Mouse (Mus musculus) heart, postnatal 25 days (tissue): ENCODE data around the gene Apol10b. TPM values are rescaled to one million over a fixed set of nuclear protein-coding genes. Genes with fewer than 3 reads are reported as not detected.
"Not testable (repeated sequence)": the region's sequence is repeated elsewhere in the genome, so short reads cannot be mapped to it uniquely, and the experiment has no call there.

Source experiments
- DNase-seq: peaks from one replicate; pipeline ENCODE4 v3.0.0; 2022; ENCODE audit warnings: low spot score
- intact Hi-C: fragments of 180-260 bp; cut with DNase I; formaldehyde crosslinking; loops from one replicate; pipeline ENCODE4 v1.15.1; 2025
- total RNA-seq, 2 experiments: library from RNA; stranded (reverse); gene quantifications; 2 replicates each; pipeline ENCODE4 v1.2.3; 2021

Apol10b gene
- 1 to 10 TPM in 1 of 2 experiments, under 1 TPM in 1; 0.89 to 1.5 TPM for total RNA-seq

- intact Hi-C loops, result no loop called here
Measured at GRCm38 (mm10) chr15:77595961-77596360, at the start of gene Apol10b. Apol10b (minus strand) TSS chr15:77596125.

GRCm38 (mm10) chr15:77643176-77643575 lies 47.3 kb upstream of the Apol10b start, which contains the start of gene Apol11b:
Apol11b (minus strand) TSS chr15:77643286.
- intact Hi-C loops, DNase-seq: not testable (repeated sequence)

More at GRCm38 (mm10) chr15:77595961-77596360, at the start of gene Apol10b:
- DNase-seq, result no peak

GRCm38 (mm10) chr15:77629822-77630221 lies 33.9 kb upstream of the Apol10b start:
- intact Hi-C loops, DNase-seq: not testable (repeated sequence)

GRCm38 (mm10) chr15:77628647-77629046 lies 32.7 kb upstream of the Apol10b start:
- DNase-seq, intact Hi-C loops: not testable (repeated sequence)

- DNase-seq, intact Hi-C loops: not testable (repeated sequence)
Measured at GRCm38 (mm10) chr15:77626471-77626870, 30.5 kb upstream of the Apol10b start.

- intact Hi-C loops, result no loop called here
- DNase-seq, result no peak
Measured at GRCm38 (mm10) chr15:77624710-77625109, 28.8 kb upstream of the Apol10b start.

GRCm38 (mm10) chr15:77606069-77606468 lies 10.1 kb upstream of the Apol10b start:
- intact Hi-C loops, result no loop called here
- no peak for DNase-seq

- intact Hi-C loops, result loop anchor here (1.0 kb wide), 1 partner anchor 37 kb away; no protein-coding TSS in a partner anchor
- DNase-seq, result no peak
Measured at GRCm38 (mm10) chr15:77598958-77599357, 3.0 kb upstream of the Apol10b start, which contains the start of gene Gm36245. Gm36245 (plus strand) TSS chr15:77599258.

GRCm38 (mm10) chr15:77598429-77598828 lies 2.5 kb upstream of the Apol10b start:
- no peak for DNase-seq
- intact Hi-C loops, result no loop called here

- intact Hi-C loops, result no loop called here
- no peak for DNase-seq
Measured at GRCm38 (mm10) chr15:77593557-77593956, 2.4 kb downstream of the Apol10b start.

- intact Hi-C loops, result no loop called here
- no peak for DNase-seq
Measured at GRCm38 (mm10) chr15:77590881-77591280, 5.0 kb downstream of the Apol10b start.

- no peak for DNase-seq
- intact Hi-C loops, result no loop called here
Measured at GRCm38 (mm10) chr15:77588981-77589380, 6.9 kb downstream of the Apol10b start.

GRCm38 (mm10) chr15:77587026-77587425 lies 8.9 kb downstream of the Apol10b start:
- peak; percentile 27 for DNase-seq
- intact Hi-C loops, result no loop called here

- intact Hi-C loops, result no loop called here
- peak; percentile 56 for DNase-seq
Measured at GRCm38 (mm10) chr15:77581681-77582080, 14.2 kb downstream of the Apol10b start.

- no peak for DNase-seq
- intact Hi-C loops, result no loop called here
Measured at GRCm38 (mm10) chr15:77579311-77579710, 16.6 kb downstream of the Apol10b start.

GRCm38 (mm10) chr15:77578801-77579200 lies 17.1 kb downstream of the Apol10b start:
- intact Hi-C loops, result no loop called here
- DNase-seq, result no peak

- DNase-seq, result no peak
- intact Hi-C loops, result loop anchor here (1.0 kb wide), 1 partner anchor 40 kb away; no protein-coding TSS in a partner anchor
Measured at GRCm38 (mm10) chr15:77563219-77563618, 32.7 kb downstream of the Apol10b start.

GRCm38 (mm10) chr15:77561792-77562191 lies 34.1 kb downstream of the Apol10b start, which contains the start of gene 1700025B11Rik:
1700025B11Rik (minus strand) TSS chr15:77561892.
- intact Hi-C loops, result loop anchor here (1.0 kb wide), 1 partner anchor 38 kb away; the partner anchor contains the start of gene Gm36245
- DNase-seq, result no peak

GRCm38 (mm10) chr15:77539221-77539620 lies 56.7 kb downstream of the Apol10b start:
- intact Hi-C loops, result loop anchor here (10.0 kb wide), 2 partner anchors 76 to 144 kb away; partner anchors contain the start of gene Apol7a
- not testable (repeated sequence) for DNase-seq
